Mouse (Mus musculus) liver, embryonic 12.5 days (tissue): ENCODE data around the gene Rnf157. TPM values are rescaled to one million over a fixed set of nuclear protein-coding genes. Genes with fewer than 3 reads are reported as not detected.
"Not testable (repeated sequence)": the region's sequence is repeated elsewhere in the genome, so short reads cannot be mapped to it uniquely, and the experiment has no call there.

Experiments
- ATAC-seq: fragments of 200-750 bp; cut with Nextera tagmentation; 2 replicates; pipeline ENCODE4 v1.8.0; 2017; ENCODE audit warnings: moderate number of reproducible peaks, mild to moderate bottlenecking, moderate library complexity
- H3K27ac ChIP-seq: fragments of 300-500 bp; sonication (generic); 2 replicates; pipeline ENCODE4 v1.5.1; 2016; ENCODE audit warnings: mild to moderate bottlenecking
- H3K27me3 ChIP-seq: fragments of 300-500 bp; sonication (generic); replicated peaks from 2 replicates; pipeline ENCODE4 v1.6.1; 2016; ENCODE audit warnings: mild to moderate bottlenecking, moderate library complexity
- H3K36me3 ChIP-seq: fragments of 300-500 bp; sonication (generic); 2 replicates; pipeline ENCODE4 v1.6.1; 2016; ENCODE audit warnings: mild to moderate bottlenecking, moderate library complexity
- H3K4me1 ChIP-seq: fragments of 300-500 bp; sonication (generic); 2 replicates; pipeline ENCODE4 v1.6.1; 2016
- H3K4me2 ChIP-seq: fragments of 300-500 bp; sonication (generic); 2 replicates; pipeline ENCODE4 v1.6.1; 2016; ENCODE audit warnings: mild to moderate bottlenecking, moderate library complexity
- H3K4me3 ChIP-seq: fragments of 300-500 bp; sonication (generic); 2 replicates; pipeline ENCODE4 v1.5.1; 2016; ENCODE audit warnings: mild to moderate bottlenecking, moderate library complexity
- H3K9ac ChIP-seq: fragments of 300-500 bp; sonication (generic); 2 replicates; pipeline ENCODE4 v1.6.1; 2016; ENCODE audit warnings: mild to moderate bottlenecking, moderate library complexity
- H3K9me3 ChIP-seq: fragments of 300-500 bp; sonication (generic); replicated peaks from 2 replicates; pipeline ENCODE4 v1.6.1; 2016; ENCODE audit warnings: mild to moderate bottlenecking, moderate library complexity
- WGBS: fragments of 180-500 bp; shearing (Covaris S2); methylation state at CpG from one replicate; pipeline ENCODE4 v1.1.7; 2016; ENCODE audit not compliant: insufficient replicate concordance; 5-methylcytosine and 5-hydroxymethylcytosine counted together
- polyA plus RNA-seq: library from polyadenylated mRNA; unstranded; fragments of >200 nt; fragmentation: Nextera tagmentation; extraction: Ambion mirVana; gene quantifications from 2 replicates; pipeline ENCODE4 v1.2.1, GENCODE M21; 2016

Rnf157 gene
- polyA plus RNA-seq, 1 experiment from 2014 or later = 2.9 TPM

DNA sequence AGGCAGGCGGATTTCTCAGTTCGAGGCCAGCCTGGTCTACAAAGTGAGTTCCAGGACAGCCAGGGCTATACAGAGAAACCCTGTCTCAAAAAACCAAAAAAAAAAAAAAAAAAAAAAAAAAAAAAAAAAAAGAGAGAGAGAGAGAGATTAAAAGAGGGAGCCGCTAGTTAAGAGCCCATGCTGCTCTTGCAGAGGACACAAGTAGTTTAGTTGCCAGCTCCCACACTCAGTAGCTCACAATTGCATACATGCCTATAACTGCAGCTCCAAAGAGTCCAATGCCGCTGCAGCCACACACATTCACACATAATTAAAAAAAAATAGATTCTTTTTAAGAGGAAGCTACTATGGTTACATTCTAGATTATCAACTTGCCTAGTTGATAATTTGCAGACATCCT is 2.4 kb downstream of the Rnf157 start:
- not testable (repeated sequence) for H3K27ac ChIP-seq

DNA sequence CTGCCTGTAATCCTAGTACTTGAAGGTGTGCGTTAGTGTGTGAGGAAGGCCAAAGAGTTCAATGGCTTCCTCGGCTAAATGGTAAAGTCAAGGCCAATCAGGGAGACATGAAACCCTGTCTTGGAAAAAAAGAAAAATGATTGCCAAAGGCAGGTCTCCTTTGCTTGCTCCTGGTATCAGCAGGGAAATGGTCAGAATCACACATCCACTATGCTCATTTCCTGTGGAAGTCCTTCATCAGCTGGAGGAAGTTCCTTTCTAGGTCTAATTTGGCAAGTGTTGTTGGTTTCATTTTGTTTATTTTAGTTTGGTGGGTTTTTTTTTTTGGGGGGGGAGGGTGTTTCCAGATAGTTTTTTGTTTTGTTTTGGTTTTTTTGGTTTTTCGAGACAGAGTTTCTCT is 3.8 kb downstream of the Rnf157 start:
- Histone ChIP-seq H3K27ac (no peak overlapping the region), H3K9ac (no peak overlapping the region), H3K27me3 (peaks cover 32% of the 10 kb centered on the region), H3K4me1 (peaks cover 32% of the 10 kb centered on the region), H3K9me3 (no peaks in the 10 kb centered on the region), H3K4me3 (no peak overlapping the region), H3K36me3 (no peaks in the 10 kb centered on the region), H3K4me2 (no peak overlapping the region)
- ATAC-seq = no peak
- WGBS = 74% methylated on average over 3 of the region's 3 CpGs

More for the DNA sequence above, 2.4 kb downstream of the Rnf157 start:
- WGBS = 82% methylated on average over 4 of the region's 4 CpGs
- H3K9ac ChIP-seq, H3K36me3 ChIP-seq, H3K4me3 ChIP-seq, H3K4me2 ChIP-seq, ATAC-seq, H3K9me3 ChIP-seq: not testable (repeated sequence)
- peaks cover 32% of the 10 kb centered on the region for H3K4me1 ChIP-seq
- H3K27me3 ChIP-seq = peaks cover 45% of the 10 kb centered on the region

DNA sequence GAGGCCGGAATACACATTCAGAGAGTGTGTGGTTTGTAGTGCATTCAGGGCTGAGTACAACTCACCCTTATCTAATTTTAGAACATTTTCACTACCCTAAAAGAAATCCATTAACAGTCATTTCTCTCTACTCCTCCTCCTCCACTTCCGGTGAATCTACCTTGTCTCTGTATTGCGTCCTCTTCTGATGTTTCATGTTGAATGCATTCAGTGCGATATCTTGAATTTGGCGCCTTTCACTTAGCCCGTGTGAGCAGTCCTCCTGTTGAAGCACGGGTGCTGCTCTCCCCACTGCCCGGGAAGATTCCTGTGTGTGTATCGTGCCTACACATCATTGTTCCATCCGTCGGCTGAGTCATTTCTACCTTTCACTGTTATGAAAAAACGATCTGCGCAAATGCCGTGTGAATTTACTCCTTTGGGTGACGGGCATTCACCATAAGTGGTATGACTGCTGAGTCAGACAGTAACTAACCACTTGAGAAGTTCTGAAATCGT is 6.6 kb downstream of the Rnf157 start:
- peaks cover 6% of the 10 kb centered on the region for H3K27me3 ChIP-seq
- ATAC-seq = no peak
- no peak overlapping the region for H3K4me3 ChIP-seq
- H3K9ac ChIP-seq = no peak overlapping the region
- no peak overlapping the region for H3K4me2 ChIP-seq
- no peak overlapping the region for H3K27ac ChIP-seq
- H3K9me3 ChIP-seq = no peaks in the 10 kb centered on the region
- 77% methylated on average over 16 of the region's 16 CpGs for WGBS
- H3K36me3 ChIP-seq = no peaks in the 10 kb centered on the region
- 0 out of 2 replicates have a peak, but pooled peaks cover 8% of the 10 kb centered on the region for H3K4me1 ChIP-seq

- H3K4me3 ChIP-seq = no peak overlapping the region
- H3K9me3 ChIP-seq = no peaks in the 10 kb centered on the region
- WGBS = 72% methylated on average over 4 of the region's 4 CpGs
- peaks cover 14% of the 10 kb centered on the region for H3K4me1 ChIP-seq
- H3K36me3 ChIP-seq = no peaks in the 10 kb centered on the region
- H3K27ac ChIP-seq = no peak overlapping the region
- no peak overlapping the region for H3K9ac ChIP-seq
- no peak overlapping the region for H3K4me2 ChIP-seq
- ATAC-seq = no peak
- no peaks in the 10 kb centered on the region for H3K27me3 ChIP-seq
These were observed 7.2 kb downstream of the Rnf157 start for GRCm38 (mm10) chr11:116405601-116406000.

DNA sequence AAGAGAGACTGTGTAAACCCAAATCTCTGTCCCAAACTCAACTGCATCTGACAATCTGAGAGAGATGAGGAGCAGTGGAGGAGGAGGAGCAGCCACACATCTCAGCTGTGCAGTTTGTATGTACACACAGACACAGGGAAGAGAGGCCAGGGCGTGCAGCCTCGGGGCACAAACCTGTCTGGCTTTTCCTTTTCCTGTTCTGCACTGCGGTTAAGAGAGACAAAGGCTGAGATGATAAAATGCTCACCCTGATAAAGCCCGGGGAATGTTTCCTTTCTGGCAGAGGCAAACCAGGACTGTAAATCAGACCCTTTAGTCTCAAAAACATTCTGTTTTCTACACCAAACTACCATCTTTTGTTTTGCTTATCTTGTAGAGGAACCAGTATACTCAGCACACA is 12.3 kb downstream of the Rnf157 start:
- no peak overlapping the region for H3K4me3 ChIP-seq
- no peak for ATAC-seq
- peaks cover 9% of the 10 kb centered on the region for H3K36me3 ChIP-seq
- H3K27me3 ChIP-seq = no peaks in the 10 kb centered on the region
- WGBS = 5% methylated on average over 4 of the region's 4 CpGs
- no peak overlapping the region for H3K27ac ChIP-seq
- no peak overlapping the region for H3K4me2 ChIP-seq
- H3K9ac ChIP-seq = no peak overlapping the region
- peaks cover 14% of the 10 kb centered on the region for H3K4me1 ChIP-seq
- no peaks in the 10 kb centered on the region for H3K9me3 ChIP-seq

GRCm38 (mm10) chr11:116398348-116398677 is 14.5 kb downstream of the Rnf157 start:
- H3K4me2 ChIP-seq = no peak overlapping the region
- H3K36me3 ChIP-seq = peaks cover 18% of the 10 kb centered on the region
- H3K4me3 ChIP-seq = no peak overlapping the region
- H3K9ac ChIP-seq = no peak overlapping the region
- ATAC-seq = no peak
- H3K27me3 ChIP-seq = no peaks in the 10 kb centered on the region
- H3K27ac ChIP-seq = no peak overlapping the region
- peaks cover 18% of the 10 kb centered on the region for H3K4me1 ChIP-seq
- 85% methylated on average over 11 of the region's 11 CpGs for WGBS
- H3K9me3 ChIP-seq = no peaks in the 10 kb centered on the region

GRCm38 (mm10) chr11:116397517-116398347 is 15.1 kb downstream of the Rnf157 start:
- Histone ChIP-seq H3K9me3 (no peaks in the 10 kb centered on the region), H3K4me2 (no peak overlapping the region), H3K27me3 (no peaks in the 10 kb centered on the region), H3K4me1 (peaks cover 18% of the 10 kb centered on the region), H3K4me3 (no peak overlapping the region), H3K36me3 (peaks cover 18% of the 10 kb centered on the region), H3K27ac (no peak overlapping the region), H3K9ac (no peak overlapping the region)
- ATAC-seq = no peak
- 61% methylated on average over 8 of the region's 8 CpGs for WGBS

- Histone ChIP-seq H3K4me1 (peaks cover 18% of the 10 kb centered on the region), H3K4me3 (no peak overlapping the region), H3K27ac (no peak overlapping the region), H3K4me2 (no peak overlapping the region), H3K9me3 (no peaks in the 10 kb centered on the region), H3K36me3 (peaks cover 18% of the 10 kb centered on the region), H3K27me3 (no peaks in the 10 kb centered on the region), H3K9ac (no peak overlapping the region)
- 83% methylated on average over 3 of the region's 3 CpGs for WGBS
- ATAC-seq = no peak
These were observed 15.9 kb downstream of the Rnf157 start for GRCm38 (mm10) chr11:116396934-116397330.

GRCm38 (mm10) chr11:116396276-116396933 is 16.4 kb downstream of the Rnf157 start:
- peaks cover 18% of the 10 kb centered on the region for H3K4me1 ChIP-seq
- no peak for ATAC-seq
- H3K4me2 ChIP-seq = no peak overlapping the region
- no peak overlapping the region for H3K4me3 ChIP-seq
- no peaks in the 10 kb centered on the region for H3K27me3 ChIP-seq
- peaks cover 18% of the 10 kb centered on the region for H3K36me3 ChIP-seq
- no peak overlapping the region for H3K9ac ChIP-seq
- no peaks in the 10 kb centered on the region for H3K9me3 ChIP-seq
- H3K27ac ChIP-seq = no peak overlapping the region
- WGBS = 80% methylated on average over 11 of the region's 11 CpGs

- Histone ChIP-seq H3K9ac (no peak overlapping the region), H3K4me3 (no peak overlapping the region), H3K9me3 (no peaks in the 10 kb centered on the region), H3K4me2 (peak overlapping the region; percentile 21), H3K36me3 (peaks cover 18% of the 10 kb centered on the region), H3K27me3 (no peaks in the 10 kb centered on the region), H3K27ac (no peak overlapping the region; the same call in 1 of the 2 replicates), H3K4me1 (0 out of 2 replicates have a peak, but pooled peaks cover 4% of the 10 kb centered on the region)
- 0 out of 2 replicates have a peak, but pooled peaks have one; percentile 51 for ATAC-seq
- 83% methylated on average over 4 of the region's 4 CpGs for WGBS
These were observed 18.1 kb downstream of the Rnf157 start for GRCm38 (mm10) chr11:116394769-116395168.

DNA sequence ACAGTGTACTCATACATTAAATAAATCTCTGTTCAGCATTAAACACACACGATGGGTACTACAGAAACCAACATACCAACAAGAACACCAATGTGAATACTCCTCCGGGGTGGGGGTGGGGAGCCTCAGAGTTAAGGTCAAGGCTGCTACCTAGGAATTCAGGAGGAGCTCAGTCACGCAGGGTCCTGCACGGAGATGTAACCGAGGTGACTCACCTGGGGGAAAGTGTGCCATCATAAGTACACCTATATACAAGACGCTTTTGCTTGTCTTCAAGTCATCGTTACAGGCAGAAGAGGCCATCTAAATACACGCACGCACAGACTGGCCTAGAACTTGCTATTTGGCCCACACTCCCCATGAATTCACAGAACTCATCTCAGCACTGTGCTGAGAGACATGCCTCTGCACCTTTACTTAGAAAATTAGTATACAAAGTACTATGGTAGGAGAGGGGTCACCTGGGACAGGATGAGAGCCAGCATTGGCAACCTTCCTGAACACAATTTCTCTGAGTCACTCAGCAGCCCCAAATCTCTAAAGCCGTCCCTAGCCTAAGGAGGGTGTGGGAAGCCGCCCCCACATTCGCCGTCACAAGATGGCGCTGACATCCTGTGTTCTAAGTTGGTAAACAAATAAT is 23.9 kb downstream of the Rnf157 start:
- peak overlapping the region; percentile 58 for H3K4me2 ChIP-seq
- no peaks in the 10 kb centered on the region for H3K36me3 ChIP-seq
- 61% methylated on average over 14 of the region's 14 CpGs for WGBS
- peak overlapping the region; percentile 42 for H3K4me3 ChIP-seq
- peak; percentile 89 for ATAC-seq
- H3K4me1 ChIP-seq = peaks cover 23% of the 10 kb centered on the region
- no peaks in the 10 kb centered on the region for H3K27me3 ChIP-seq
- peak overlapping the region; percentile 85 for H3K27ac ChIP-seq
- H3K9me3 ChIP-seq = no peaks in the 10 kb centered on the region
- H3K9ac ChIP-seq = peak overlapping the region; percentile 54
